ENCODE assay signal across 13 mouse cellular contexts in the genomic region with DNA sequence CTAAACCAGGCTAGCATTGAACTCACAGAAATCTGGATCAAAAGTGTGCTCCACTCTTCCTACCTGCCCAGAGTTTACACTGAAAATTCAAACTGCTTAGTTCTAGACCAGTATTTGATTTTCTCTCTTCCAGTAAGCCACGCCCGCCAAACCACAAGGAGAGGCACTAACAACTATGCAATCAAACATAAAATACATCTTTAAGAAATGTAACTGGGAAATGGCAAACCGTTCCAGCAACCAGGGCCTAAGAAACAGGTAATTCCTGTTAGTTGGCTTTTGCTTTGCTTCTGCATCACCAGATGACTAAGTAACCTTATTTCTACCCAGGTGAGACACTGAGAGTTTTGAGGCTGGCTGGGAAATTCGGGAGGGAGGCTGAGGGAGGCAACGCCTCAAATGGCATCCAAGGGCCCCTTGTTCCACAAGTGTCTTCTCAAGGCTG. TPM values are rescaled to one million over a fixed set of nuclear protein-coding genes. Genes with fewer than 3 reads are reported as not detected.
A peak's percentile ranks its signal among the peaks of the same experiment; 100 is the strongest.
DNase-seq lines count a peak whose midpoint lies in the region; ATAC-seq and TF ChIP-seq lines count a peak whose summit lies in the region.
"Had no signal": no experiment of that assay in that cellular context is flagged by ENCODE, and none has a peak within 500 bp of the region (broad histone marks: within the 10 kb centered on the region; RNA-seq: fewer than 3 reads in every experiment).

No protein-coding gene starts in this region.

- ATAC-seq in CD4-positive, CD25-positive, alpha-beta regulatory T cell, adult 4 months: peak; percentile 4
- ATAC-seq in inflammation-experienced regulatory T-cells, adult 6 months: peak; percentile 0

- H3K4me3 ChIP-seq in small intestine, adult 2 months (ENCODE audit: low read depth, low read length): peak overlapping the region; percentile 55; the same call in 1 of the 2 replicates
- no peak overlapping the region for H3K4me3 ChIP-seq in hindbrain, embryonic 10.5 days
- H3K4me3 ChIP-seq: myocyte had no signal

- H3K4me1 ChIP-seq in small intestine, adult 2 months (ENCODE audit: control insufficient read depth, insufficient read depth, insufficient read length, low read length): peaks cover 1% of the 10 kb centered on the region; the same call in 1 of the 2 replicates
- 0 out of 2 replicates have a peak, but pooled peaks cover 2% of the 10 kb centered on the region for H3K4me1 ChIP-seq in hindbrain, embryonic 10.5 days (replicated peaks)

- TF ChIP-seq CTCF in small intestine, adult 2 months (IDR thresholded peaks at IDR 0.05; ENCODE audit: extremely low read depth, insufficient read length, insufficient replicate concordance, low read depth, low read length): no peak

- H3K9me3 ChIP-seq in hindbrain, embryonic 10.5 days: no peaks in the 10 kb centered on the region

- H3K36me3 ChIP-seq in small intestine, adult 2 months (ENCODE audit: control insufficient read depth, insufficient read depth, low read length): no peaks in the 10 kb centered on the region
- H3K36me3 ChIP-seq in hindbrain, embryonic 10.5 days: no peaks in the 10 kb centered on the region

- DNase-seq in kidney, adult 11 months: peak; percentile 7
- DNase-seq in kidney, adult 18-20 months: no peak
- no peak for DNase-seq in hindbrain, embryonic 10.5 days (ENCODE audit: low spot score)
- DNase-seq in layer of hippocampus, adult 9-11 months: no peak
- no peak for DNase-seq in right cerebral cortex, postnatal 4 days
- DNase-seq: layer of hippocampus, postnatal 36 days; retina, postnatal 1 day had no signal

- H3K27me3 ChIP-seq in small intestine, adult 2 months (ENCODE audit: control insufficient read depth, insufficient read depth, low read length): no peaks in the 10 kb centered on the region
- no peaks in the 10 kb centered on the region for H3K27me3 ChIP-seq in hindbrain, embryonic 10.5 days (ENCODE audit: insufficient read depth, poor library complexity, severe bottlenecking)

- no peak for TF ChIP-seq POLR2A in small intestine, adult 2 months (IDR thresholded peaks at IDR 0.05; ENCODE audit: low read depth, low read length)

- WGBS in small intestine, adult 2 months: 41% methylated on average over 5 of the region's 5 CpGs
- WGBS in hindbrain, embryonic 10.5 days: 69% methylated on average over 5 of the region's 5 CpGs

- peak overlapping the region; percentile 47; the same call in 1 of the 2 replicates for H3K27ac ChIP-seq in small intestine, adult 2 months (ENCODE audit: insufficient read depth, low read depth, low read length)
- no peak overlapping the region for H3K27ac ChIP-seq in hindbrain, embryonic 10.5 days

RNA-seq across cellular contexts. Expression of gene S100a11, which starts 13.4 kb away (rescaled TPM):
- polyA plus RNA-seq in CD4-positive, CD25-positive, alpha-beta regulatory T cell, adult 4 months (2017; shearing (Covaris generic)): 100 to 1,000 TPM; 613 to 644 TPM
- 1,000 to 10,000 TPM in 2 of 3 experiments, 100 to 1,000 TPM in 1; 738 to 2,389 (median 1,003) TPM for polyA plus RNA-seq in inflammation-experienced regulatory T-cells, adult 6 months (2017; shearing (Covaris generic))
- polyA plus RNA-seq in small intestine, adult 2 months (2012; rRNA removed): 49.0 and 81.5 TPM in 2 replicates
- 327 and 404 TPM in 2 replicates for polyA plus RNA-seq in hindbrain, embryonic 10.5 days (2016; fragmentation: Nextera tagmentation; extraction: Ambion mirVana)

RNA-seq across cellular contexts. Expression of gene Tchhl1, which starts 38.3 kb away (rescaled TPM):
- not detected for polyA plus RNA-seq in CD4-positive, CD25-positive, alpha-beta regulatory T cell, adult 4 months (2017; shearing (Covaris generic))
- not detected for polyA plus RNA-seq in inflammation-experienced regulatory T-cells, adult 6 months (2017; shearing (Covaris generic))
- polyA plus RNA-seq in small intestine, adult 2 months (2012; rRNA removed): not detected in 2 replicates
- not detected in 2 replicates for polyA plus RNA-seq in hindbrain, embryonic 10.5 days (2016; fragmentation: Nextera tagmentation; extraction: Ambion mirVana)
- polyA plus RNA-seq: brain, embryonic 14.5 days; liver, embryonic 16.5 days; myocyte had no signal

RNA-seq across cellular contexts. Expression of gene S100a10, which starts 48.0 kb away (rescaled TPM):
- 100 to 1,000 TPM; 693 to 848 TPM for polyA plus RNA-seq in CD4-positive, CD25-positive, alpha-beta regulatory T cell, adult 4 months (2017; shearing (Covaris generic))
- polyA plus RNA-seq in inflammation-experienced regulatory T-cells, adult 6 months (2017; shearing (Covaris generic)): 1,000 to 10,000 TPM in 1 of 3 experiments, 100 to 1,000 TPM in 2; 678 to 1,984 (median 706) TPM
- polyA plus RNA-seq in small intestine, adult 2 months (2012; rRNA removed): 43.4 and 172 TPM in 2 replicates
- polyA plus RNA-seq in hindbrain, embryonic 10.5 days (2016; fragmentation: Nextera tagmentation; extraction: Ambion mirVana): 160 and 200 TPM in 2 replicates
